Mouse (Mus musculus): ENCODE measurements around the gene Pknox2. TPM values are rescaled to one million over a fixed set of nuclear protein-coding genes. Genes with fewer than 3 reads are reported as not detected.

The Pknox2 gene
- polyA plus RNA-seq, 1 experiment from 2014 or later = 27.1 TPM

DNA sequence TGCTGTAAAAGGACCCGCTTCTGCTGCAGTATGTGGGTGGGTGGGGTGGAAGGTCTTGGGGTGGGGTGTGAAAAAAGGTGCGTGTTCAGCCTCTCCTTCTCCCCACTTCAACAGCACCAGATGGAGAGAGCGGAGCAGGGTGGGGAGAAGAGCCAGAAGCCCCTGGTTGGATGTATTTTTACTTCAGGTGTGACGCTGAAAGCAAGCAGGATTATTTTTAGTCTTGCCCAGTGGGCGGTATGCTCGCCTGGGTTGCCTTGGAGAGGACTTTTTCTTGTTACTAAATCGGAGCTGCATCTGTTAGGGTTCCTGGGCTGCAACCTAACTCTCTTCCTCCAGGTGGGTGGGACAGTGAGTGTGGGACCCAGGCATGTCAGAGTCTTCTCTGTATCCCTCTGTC, 202.4 kb downstream of the Pknox2 start:
- no peaks in the 10 kb centered on the region for H3K36me3 ChIP-seq (replicated peaks)
- H3K27me3 ChIP-seq = peaks cover 4% of the 10 kb centered on the region; the same call in 1 of the 2 replicates
- no peak overlapping the region for H3K27ac ChIP-seq
- no peak overlapping the region for H3K4me2 ChIP-seq
- H3K4me1 ChIP-seq = peaks cover 43% of the 10 kb centered on the region
- 72% methylated on average over 7 of the region's 7 CpGs for WGBS
- no peaks in the 10 kb centered on the region for H3K9me3 ChIP-seq
- H3K4me3 ChIP-seq (replicated peaks) = no peak overlapping the region
- no peak for ATAC-seq (ENCODE audit: low FRiP score)
- no peak overlapping the region for H3K9ac ChIP-seq

DNA sequence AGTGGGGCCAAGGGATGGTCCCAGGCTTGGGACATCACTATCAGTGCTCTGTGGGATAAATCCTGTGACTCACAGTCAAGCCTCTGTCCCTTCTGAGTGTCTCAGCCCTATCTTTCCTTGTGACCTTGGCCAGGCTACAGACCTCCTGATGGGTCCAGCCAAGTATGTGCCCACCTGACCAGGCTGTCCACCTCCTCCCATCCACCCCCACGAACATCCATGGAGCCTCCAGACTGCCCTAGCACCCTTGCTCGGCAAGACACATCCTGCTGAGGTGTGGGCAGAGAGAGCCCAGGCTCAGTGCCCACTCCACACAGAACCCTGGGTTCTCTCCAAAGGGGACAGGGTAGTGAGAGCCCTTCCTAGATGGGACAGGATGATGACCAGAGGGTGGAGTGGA, 204.6 kb downstream of the Pknox2 start:
- no peak for ATAC-seq (ENCODE audit: low FRiP score)
- no peak overlapping the region for H3K27ac ChIP-seq

DNA sequence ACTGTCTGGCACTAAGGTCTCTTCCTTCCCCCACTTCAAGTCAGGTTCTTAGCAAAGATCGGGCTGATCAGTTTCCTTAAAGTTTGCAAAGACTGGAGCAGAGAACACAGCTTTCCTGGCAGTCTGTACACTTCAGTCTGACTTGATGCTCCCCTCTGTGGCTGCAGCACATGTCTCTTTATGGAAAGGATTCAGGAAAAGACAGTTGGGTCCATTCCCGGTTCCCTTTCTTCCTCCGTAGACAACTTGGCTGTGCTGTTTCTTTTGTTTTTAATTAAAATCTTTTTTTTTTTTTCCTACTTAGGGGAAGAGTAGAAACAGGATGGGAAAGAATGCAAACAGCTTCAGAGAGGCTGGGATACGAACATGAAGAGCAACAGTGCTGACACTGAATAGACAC, 205.1 kb downstream of the Pknox2 start:
- 87% methylated on average over 4 of the region's 4 CpGs for WGBS
- Histone ChIP-seq H3K4me1 (peaks cover 45% of the 10 kb centered on the region), H3K36me3 (replicated peaks) (no peaks in the 10 kb centered on the region), H3K27ac (no peak overlapping the region), H3K9ac (no peak overlapping the region), H3K9me3 (no peaks in the 10 kb centered on the region), H3K4me3 (replicated peaks) (no peak overlapping the region), H3K27me3 (peaks cover 4% of the 10 kb centered on the region; the same call in 1 of the 2 replicates), H3K4me2 (no peak overlapping the region)
- no peak for ATAC-seq (ENCODE audit: low FRiP score)

More for the DNA sequence above, 204.6 kb downstream of the Pknox2 start:
- WGBS = 98% methylated on average over 2 of the region's 2 CpGs
- H3K4me1 ChIP-seq = peaks cover 45% of the 10 kb centered on the region
- no peaks in the 10 kb centered on the region for H3K36me3 ChIP-seq (replicated peaks)
- no peak overlapping the region for H3K9ac ChIP-seq
- no peaks in the 10 kb centered on the region for H3K9me3 ChIP-seq
- H3K4me3 ChIP-seq (replicated peaks) = no peak overlapping the region
- no peak overlapping the region for H3K4me2 ChIP-seq
- peaks cover 4% of the 10 kb centered on the region; the same call in 1 of the 2 replicates for H3K27me3 ChIP-seq

DNA sequence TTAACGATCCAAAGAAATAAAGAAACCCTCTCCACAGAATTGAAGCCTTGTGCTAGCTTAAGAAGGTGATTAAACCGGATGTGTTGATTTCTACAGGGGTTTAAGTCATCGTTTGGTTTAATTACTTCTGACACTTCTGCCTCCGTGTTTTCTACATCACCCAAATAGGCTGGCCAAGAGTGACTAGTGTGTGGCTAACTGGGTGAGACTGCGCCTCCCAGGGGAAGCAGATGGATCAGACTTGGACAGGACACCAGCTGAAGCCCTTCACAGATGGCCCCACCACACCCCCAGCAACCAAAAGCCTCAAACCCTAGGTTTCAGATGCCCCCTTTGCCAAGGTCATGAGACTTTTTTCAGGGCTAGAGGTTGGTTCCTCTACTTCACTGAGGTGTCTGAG, 205.6 kb downstream of the Pknox2 start:
- Histone ChIP-seq H3K36me3 (replicated peaks) (no peaks in the 10 kb centered on the region), H3K4me2 (no peak overlapping the region), H3K9me3 (no peaks in the 10 kb centered on the region), H3K9ac (no peak overlapping the region), H3K27me3 (peaks cover 4% of the 10 kb centered on the region; the same call in 1 of the 2 replicates), H3K4me1 (peaks cover 45% of the 10 kb centered on the region), H3K27ac (no peak overlapping the region), H3K4me3 (replicated peaks) (no peak overlapping the region)
- no peak for ATAC-seq (ENCODE audit: low FRiP score)
- 11% methylated on average over 5 of the region's 5 CpGs for WGBS

DNA sequence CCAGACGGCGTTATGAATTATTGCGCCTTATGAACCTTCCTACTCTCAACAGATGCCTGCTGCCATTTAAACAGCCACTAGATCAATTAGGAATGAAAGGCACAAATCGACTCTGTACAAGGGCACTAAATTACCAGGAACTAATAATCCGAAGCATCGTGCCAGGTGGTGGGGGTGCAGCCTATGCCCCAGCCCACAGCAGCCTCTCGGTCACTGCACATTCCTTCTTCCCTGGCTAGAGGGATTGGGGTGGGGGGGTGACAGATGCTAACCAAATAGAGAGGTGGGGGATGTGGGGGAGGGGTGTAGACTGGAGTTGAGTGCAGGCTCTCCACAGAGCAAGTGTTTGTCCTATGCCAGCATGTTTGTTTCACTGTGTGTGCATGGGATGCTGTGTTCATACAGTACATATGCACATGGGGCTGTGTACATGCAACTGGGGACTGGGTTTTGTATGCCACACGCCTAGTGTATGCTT, 208.6 kb downstream of the Pknox2 start:
- peak; percentile 59 for ATAC-seq (ENCODE audit: low FRiP score)
- Histone ChIP-seq H3K36me3 (replicated peaks) (no peaks in the 10 kb centered on the region), H3K4me3 (replicated peaks) (no peak overlapping the region), H3K9ac (peak overlapping the region; percentile 42; the same call in 1 of the 2 replicates), H3K4me1 (peaks cover 50% of the 10 kb centered on the region), H3K27me3 (peaks cover 4% of the 10 kb centered on the region; the same call in 1 of the 2 replicates), H3K4me2 (no peak overlapping the region), H3K9me3 (no peaks in the 10 kb centered on the region), H3K27ac (peak overlapping the region; percentile 74)
- 52% methylated on average over 8 of the region's 8 CpGs for WGBS

DNA sequence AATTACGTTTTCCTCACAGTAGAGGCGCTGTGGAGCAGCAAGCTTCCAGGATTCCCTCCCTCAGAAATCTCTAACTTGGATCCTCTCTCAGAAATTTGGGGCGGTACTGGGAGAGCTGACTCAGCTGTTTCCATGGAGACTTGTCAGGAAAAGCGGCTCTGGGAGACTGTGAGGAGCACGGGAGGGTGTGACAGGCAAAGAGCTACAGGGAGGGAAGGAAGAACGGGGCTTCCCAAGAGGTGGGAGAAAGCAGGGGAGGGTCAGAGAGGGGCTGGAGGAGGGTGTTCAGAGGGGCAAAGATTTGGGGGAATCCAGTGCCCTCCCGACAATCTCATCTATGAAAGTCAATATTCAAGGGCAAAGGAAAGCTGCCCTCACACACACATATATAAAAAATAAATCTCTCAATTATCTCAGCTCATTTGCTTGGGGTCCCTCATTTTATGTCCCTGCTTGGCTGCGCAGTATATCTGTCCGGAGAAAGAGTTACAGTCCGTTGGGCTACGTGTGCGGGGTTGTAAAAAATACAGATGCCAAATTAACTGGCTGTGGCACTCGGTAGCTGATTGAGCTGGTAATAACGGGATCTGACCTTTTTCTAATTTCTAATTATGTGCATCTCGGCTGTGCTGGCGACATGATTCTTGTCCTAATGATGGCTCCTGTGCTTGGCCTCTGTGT, 213.3 kb downstream of the Pknox2 start:
- Histone ChIP-seq H3K27me3 (no peaks in the 10 kb centered on the region), H3K27ac (0 out of 2 replicates have a peak overlapping the region, but pooled peaks have one; percentile 5), H3K4me3 (replicated peaks) (no peak overlapping the region), H3K9me3 (0 out of 2 replicates have a peak, but pooled peaks cover 4% of the 10 kb centered on the region), H3K36me3 (replicated peaks) (peaks cover 11% of the 10 kb centered on the region), H3K4me2 (peak overlapping the region; percentile 4), H3K4me1 (peaks cover 26% of the 10 kb centered on the region), H3K9ac (no peak overlapping the region)
- peak; percentile 80 for ATAC-seq (ENCODE audit: low FRiP score)
- WGBS = 35% methylated on average over 16 of the region's 16 CpGs

DNA sequence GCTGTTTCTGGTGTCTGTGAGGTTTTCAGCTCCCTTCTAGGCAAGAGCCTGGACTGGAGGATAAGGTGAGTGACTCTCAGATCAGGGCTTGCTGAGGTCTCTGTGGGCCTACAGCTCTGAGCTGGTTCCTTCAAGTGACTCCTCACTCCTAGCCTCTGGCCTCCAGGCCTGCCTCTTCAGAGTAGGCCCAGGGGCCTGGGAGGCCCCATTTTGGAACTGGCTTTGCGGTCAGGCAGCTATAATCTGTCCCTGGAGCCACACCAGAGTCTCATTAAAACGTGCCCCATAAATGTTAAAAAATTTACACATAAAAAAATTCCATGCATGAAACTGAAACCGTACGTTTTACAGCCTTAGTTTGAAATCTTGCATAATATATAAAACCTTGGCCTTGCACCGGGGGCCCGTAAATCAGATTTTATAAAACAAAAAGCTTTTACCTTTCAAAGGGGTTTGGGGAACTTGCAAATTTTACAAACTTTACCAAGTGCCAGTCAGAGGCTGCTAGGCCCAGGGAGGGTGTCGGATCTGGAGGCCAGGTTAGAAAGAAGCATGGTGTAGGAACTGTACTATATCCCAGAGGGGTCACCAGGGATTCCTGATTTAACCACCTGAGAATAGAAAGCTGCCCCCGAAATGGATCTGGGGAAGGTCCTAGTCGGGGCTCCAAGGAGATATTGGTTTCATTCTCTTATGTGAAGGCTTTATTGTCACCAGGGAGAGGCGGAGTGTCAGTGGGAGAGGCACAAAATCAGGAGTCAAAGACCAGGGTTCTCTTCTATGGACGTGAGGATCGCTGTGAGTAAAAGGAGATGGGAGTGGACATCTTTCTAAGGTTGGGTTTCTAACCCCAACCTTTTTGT, 214.0 kb downstream of the Pknox2 start:
- no peak overlapping the region for H3K4me3 ChIP-seq (replicated peaks)
- H3K27ac ChIP-seq = no peak overlapping the region
- H3K27me3 ChIP-seq = no peaks in the 10 kb centered on the region
- peak; percentile 42; the same call in 1 of the 2 replicates for ATAC-seq (ENCODE audit: low FRiP score)
- H3K36me3 ChIP-seq (replicated peaks) = peaks cover 11% of the 10 kb centered on the region
- H3K4me1 ChIP-seq = peaks cover 18% of the 10 kb centered on the region
- H3K9ac ChIP-seq = no peak overlapping the region
- 0 out of 2 replicates have a peak, but pooled peaks cover 4% of the 10 kb centered on the region for H3K9me3 ChIP-seq
- no peak overlapping the region for H3K4me2 ChIP-seq
- WGBS = 70% methylated on average over 12 of the region's 12 CpGs

DNA sequence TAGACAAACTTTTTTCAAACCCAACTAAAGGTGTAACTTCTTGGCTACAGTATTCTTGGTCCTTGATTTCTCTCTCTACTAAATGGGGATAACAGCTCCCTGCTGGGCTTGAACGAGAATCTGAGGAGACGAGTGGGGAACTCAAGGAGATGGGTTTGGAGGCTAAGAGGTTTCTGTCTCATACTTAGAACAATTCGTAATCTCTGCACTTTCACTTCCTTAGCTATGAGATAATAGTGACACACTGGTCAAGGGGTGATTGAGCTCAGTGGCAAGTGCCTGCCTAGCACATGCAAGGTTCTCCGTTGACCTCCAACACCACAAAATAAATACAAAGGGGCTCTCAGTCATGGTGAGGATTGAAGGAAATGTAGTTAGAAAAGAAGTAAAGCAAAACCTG, 215.6 kb downstream of the Pknox2 start:
- no peak overlapping the region for H3K4me3 ChIP-seq (replicated peaks)
- H3K27ac ChIP-seq = no peak overlapping the region
- peaks cover 14% of the 10 kb centered on the region for H3K4me1 ChIP-seq
- H3K36me3 ChIP-seq (replicated peaks) = peaks cover 11% of the 10 kb centered on the region
- no peak overlapping the region for H3K4me2 ChIP-seq
- no peaks in the 10 kb centered on the region for H3K27me3 ChIP-seq
- H3K9me3 ChIP-seq = 0 out of 2 replicates have a peak, but pooled peaks cover 4% of the 10 kb centered on the region
- ATAC-seq (ENCODE audit: low FRiP score) = no peak
- 86% methylated on average over 4 of the region's 4 CpGs for WGBS
- no peak overlapping the region for H3K9ac ChIP-seq

DNA sequence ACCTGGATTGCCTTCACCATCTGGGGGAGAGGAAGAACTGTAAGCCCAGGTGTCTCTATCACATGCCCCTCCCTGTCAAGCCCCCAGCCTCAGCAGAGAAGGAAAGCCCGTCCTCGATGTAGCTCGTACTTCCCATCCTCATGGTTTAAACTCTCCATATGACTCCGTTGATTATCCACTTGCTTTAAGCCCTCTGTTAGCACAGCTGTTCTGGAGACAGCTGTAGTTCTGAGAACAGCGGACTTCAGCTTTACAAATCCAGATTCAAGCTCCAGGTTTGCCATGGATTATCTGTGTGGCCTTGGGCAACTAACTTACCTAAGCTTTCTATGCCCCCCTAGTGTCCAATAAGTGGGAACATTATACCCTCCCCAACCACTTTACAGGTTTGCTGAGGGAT, 223.5 kb downstream of the Pknox2 start:
- no peak for ATAC-seq (ENCODE audit: low FRiP score)
- H3K27ac ChIP-seq = no peak overlapping the region
- no peaks in the 10 kb centered on the region for H3K36me3 ChIP-seq (replicated peaks)
- peaks cover 28% of the 10 kb centered on the region for H3K4me1 ChIP-seq
- no peaks in the 10 kb centered on the region for H3K9me3 ChIP-seq
- H3K4me2 ChIP-seq = no peak overlapping the region
- no peak overlapping the region for H3K4me3 ChIP-seq (replicated peaks)
- 95% methylated on average over 5 of the region's 5 CpGs for WGBS
- no peaks in the 10 kb centered on the region for H3K27me3 ChIP-seq
- H3K9ac ChIP-seq = no peak overlapping the region

DNA sequence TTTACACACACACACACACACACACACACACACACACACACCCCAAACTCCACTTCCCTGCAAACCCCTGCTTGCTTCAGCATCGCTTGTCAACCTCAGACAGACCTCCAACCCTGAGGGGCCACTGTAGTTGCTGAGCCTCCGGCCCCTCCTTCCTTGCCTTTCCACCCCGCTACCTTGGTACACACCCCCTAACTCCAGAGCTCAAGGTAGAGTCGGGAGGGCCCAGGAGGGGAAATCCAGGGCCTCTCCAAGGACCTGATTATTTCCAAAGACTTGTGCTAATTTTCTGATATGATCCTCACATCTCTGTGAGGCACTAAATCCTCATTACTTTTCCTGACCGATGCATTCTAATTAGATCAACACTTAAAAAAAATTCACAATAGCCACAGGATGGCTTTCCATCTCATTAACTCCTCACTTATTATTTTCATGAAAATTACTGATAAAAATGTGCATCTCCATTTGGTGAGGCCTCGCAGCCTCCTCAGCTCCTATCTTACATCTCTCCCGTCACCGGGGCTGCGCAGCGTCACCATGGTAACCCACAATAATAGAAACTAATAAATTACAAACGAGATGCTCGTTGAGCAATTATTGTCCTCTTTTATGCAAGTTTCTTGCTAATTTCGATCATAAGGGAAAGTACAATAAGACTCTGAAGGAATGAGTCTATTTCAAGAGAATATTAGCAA, 225.3 kb downstream of the Pknox2 start:
- H3K27ac ChIP-seq = peak overlapping the region; percentile 79
- H3K9me3 ChIP-seq = no peaks in the 10 kb centered on the region
- H3K36me3 ChIP-seq (replicated peaks) = no peaks in the 10 kb centered on the region
- 0 out of 2 replicates have a peak overlapping the region, but pooled peaks have one; percentile 13 for H3K9ac ChIP-seq
- ATAC-seq (ENCODE audit: low FRiP score) = peak; percentile 70
- H3K4me1 ChIP-seq = peaks cover 32% of the 10 kb centered on the region
- no peak overlapping the region for H3K4me2 ChIP-seq
- WGBS = 27% methylated on average over 13 of the region's 13 CpGs
- no peaks in the 10 kb centered on the region for H3K27me3 ChIP-seq
- H3K4me3 ChIP-seq (replicated peaks) = no peak overlapping the region

DNA sequence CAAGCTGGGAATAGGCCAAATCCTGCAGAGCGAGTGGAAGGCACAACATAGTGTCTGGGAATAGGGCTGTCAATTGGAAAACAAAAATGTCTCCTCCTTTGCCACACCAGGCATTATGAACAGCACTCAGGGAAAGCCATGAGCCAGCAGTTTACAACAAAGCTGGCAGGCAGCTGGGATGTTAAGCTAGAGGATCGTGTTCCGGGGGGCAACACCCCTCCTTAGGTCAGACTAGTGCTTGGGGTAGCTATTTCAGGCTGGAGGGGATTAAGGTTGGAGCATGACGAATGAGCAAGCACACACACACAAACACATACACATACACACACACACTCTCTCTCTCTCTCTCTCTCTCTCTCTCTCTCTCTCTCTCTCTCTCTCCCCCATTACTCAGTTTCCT, 227.7 kb downstream of the Pknox2 start:
- no peak for ATAC-seq (ENCODE audit: low FRiP score)
- no peaks in the 10 kb centered on the region for H3K36me3 ChIP-seq (replicated peaks)
- H3K4me1 ChIP-seq = peaks cover 36% of the 10 kb centered on the region

DNA sequence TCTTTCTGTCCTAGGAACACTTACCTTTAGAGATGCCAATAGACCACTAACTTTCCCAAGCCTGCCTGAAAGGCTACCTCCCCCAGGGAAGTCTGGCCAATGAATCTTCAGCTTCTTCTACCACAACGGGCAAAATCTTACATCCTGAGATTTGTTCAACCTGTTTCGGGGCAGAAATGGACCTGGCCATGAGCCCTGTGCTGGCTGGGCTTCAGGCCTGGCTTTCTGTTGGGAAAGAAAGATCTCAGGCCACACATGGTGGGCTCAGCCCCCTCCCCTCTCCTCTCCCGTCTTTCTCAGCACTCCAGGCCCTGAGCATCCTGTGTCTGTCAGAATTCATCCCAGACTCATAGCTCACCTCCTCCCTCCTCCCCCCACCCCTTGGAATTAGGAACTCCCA, 228.6 kb downstream of the Pknox2 start:
- Histone ChIP-seq H3K9ac (no peak overlapping the region), H3K4me1 (peaks cover 36% of the 10 kb centered on the region), H3K36me3 (replicated peaks) (no peaks in the 10 kb centered on the region), H3K4me2 (no peak overlapping the region), H3K27me3 (no peaks in the 10 kb centered on the region), H3K4me3 (replicated peaks) (no peak overlapping the region), H3K9me3 (no peaks in the 10 kb centered on the region), H3K27ac (no peak overlapping the region)
- 63% methylated on average over 3 of the region's 3 CpGs for WGBS
- no peak for ATAC-seq (ENCODE audit: low FRiP score)

More for the DNA sequence above, 227.7 kb downstream of the Pknox2 start:
- no peaks in the 10 kb centered on the region for H3K9me3 ChIP-seq
- H3K27ac ChIP-seq = no peak overlapping the region
- H3K9ac ChIP-seq = no peak overlapping the region
- 51% methylated on average over 4 of the region's 4 CpGs for WGBS
- no peak overlapping the region for H3K4me2 ChIP-seq
- H3K4me3 ChIP-seq (replicated peaks) = no peak overlapping the region
- no peaks in the 10 kb centered on the region for H3K27me3 ChIP-seq
